In the genomic region with DNA sequence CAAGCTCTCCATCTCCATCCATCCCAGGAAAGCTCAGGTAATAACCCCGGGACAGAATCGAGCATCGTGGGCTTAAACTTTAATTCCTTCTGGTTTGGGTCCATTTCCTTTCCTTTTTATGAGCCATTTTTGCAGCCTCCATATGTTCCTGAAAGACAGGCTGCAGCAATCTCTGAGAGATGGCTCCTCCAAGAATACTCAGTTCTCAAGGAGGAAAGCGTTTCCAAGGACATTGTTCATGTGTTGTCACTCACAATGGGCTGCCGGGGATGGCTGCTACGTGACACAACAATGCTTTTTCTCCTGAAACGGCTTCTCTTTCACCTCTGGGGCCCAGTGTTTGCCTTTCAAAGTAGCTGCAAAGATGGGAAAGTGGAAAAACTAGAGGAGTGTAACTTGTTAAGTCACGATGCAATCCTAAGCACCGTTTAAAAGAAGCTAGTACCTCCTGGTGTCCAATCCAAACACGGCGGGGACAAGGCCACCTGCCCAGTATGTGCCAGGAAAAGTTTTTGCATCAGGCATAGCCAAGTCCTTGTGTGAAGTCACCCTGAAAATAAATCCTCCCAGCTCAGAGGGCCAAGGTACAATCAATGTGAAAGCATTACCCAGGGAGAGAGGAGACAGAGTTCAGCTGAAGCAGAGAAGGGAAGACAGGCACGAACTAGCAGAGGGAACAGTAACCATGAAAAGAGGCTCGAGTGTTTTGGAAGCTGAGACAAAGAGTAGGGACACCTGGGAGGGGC, we compare ENCODE assay signal across 16 mouse cellular contexts.
DNase-seq lines count a peak whose midpoint lies in the region; ATAC-seq and TF ChIP-seq lines count a peak whose summit lies in the region.
"Had no signal": no experiment of that assay in that cellular context is flagged by ENCODE, and none has a peak within 500 bp of the region (broad histone marks: within the 10 kb centered on the region; RNA-seq: fewer than 3 reads in every experiment).

No protein-coding gene starts in this region.

- no peak overlapping the region for H3K9ac ChIP-seq in forebrain, postnatal 0 days
- H3K9ac ChIP-seq: limb, embryonic 15.5 days; lung, embryonic 15.5 days had no signal

- peaks cover 3% of the 10 kb centered on the region; the same call in 1 of the 2 replicates for H3K27me3 ChIP-seq in forebrain, postnatal 0 days (ENCODE audit: insufficient read depth, low read length)
- H3K27me3 ChIP-seq: limb, embryonic 15.5 days; lung, embryonic 15.5 days had no signal

- H3K4me1 ChIP-seq in forebrain, postnatal 0 days (ENCODE audit: insufficient read depth), result no peaks in the 10 kb centered on the region

- H3K27ac ChIP-seq in forebrain, postnatal 0 days (ENCODE audit: low read depth, low read length), result no peak overlapping the region
- H3K27ac ChIP-seq: limb, embryonic 15.5 days; lung, embryonic 15.5 days had no signal

- 34% methylated on average over 13 of the region's 13 CpGs for WGBS in forebrain, postnatal 0 days

- no peak for ATAC-seq in forebrain, postnatal 0 days
- ATAC-seq: intestine, postnatal 0 days had no signal

- peak; percentile 59 for DNase-seq in heart, adult 11 months
- DNase-seq in heart, postnatal 25 days (ENCODE audit: low spot score), result no peak
- peak; percentile 66 for DNase-seq in adrenal gland, adult 2 months
- DNase-seq in embryo, embryonic 10.5 days (ENCODE audit: low spot score), result peak; percentile 23
- DNase-seq in kidney, postnatal 14 days, result peak; percentile 68
- DNase-seq in thymus, postnatal 36 days, result no peak
- no peak for DNase-seq in forebrain, postnatal 0 days
- no peak for DNase-seq in thymus, postnatal 4 days
- DNase-seq: B cell, adult 2 months; cerebellum, adult 9-11 months; heart, adult 18-20 months; heart, postnatal 10 days; thymus, adult 18-20 months had no signal

- H3K4me2 ChIP-seq in forebrain, postnatal 0 days (ENCODE audit: low read depth), result no peak overlapping the region
- H3K4me2 ChIP-seq: limb, embryonic 15.5 days; lung, embryonic 15.5 days had no signal

- TF ChIP-seq CTCF in forebrain, postnatal 0 days (IDR thresholded peaks at IDR 0.05; ENCODE audit: low read depth), result no peak

- no peak overlapping the region for H3K4me3 ChIP-seq in forebrain, postnatal 0 days (ENCODE audit: low read depth, low read length)
- H3K4me3 ChIP-seq: limb, embryonic 15.5 days; lung, embryonic 15.5 days had no signal

- intact Hi-C loops in heart, postnatal 25 days (cut with DNase I), result no loop called here

- H3K36me3 ChIP-seq in forebrain, postnatal 0 days (ENCODE audit: insufficient read depth), result no peaks in the 10 kb centered on the region
- H3K36me3 ChIP-seq: limb, embryonic 15.5 days; lung, embryonic 15.5 days had no signal

- no peaks in the 10 kb centered on the region for H3K9me3 ChIP-seq in forebrain, postnatal 0 days (ENCODE audit: low read length)
- H3K9me3 ChIP-seq: limb, embryonic 15.5 days; lung, embryonic 15.5 days had no signal

Comparison
In these comparisons a context has a peak if more than half of its experiments do, and no peak if none do; other contexts are left out.
1. DNase-seq: peak in heart, adult 11 months (single experiment), adrenal gland, adult 2 months (single experiment), embryo, embryonic 10.5 days (single experiment) and kidney, postnatal 14 days (single experiment); none in heart, postnatal 25 days (single experiment), thymus, postnatal 36 days (0 of 2), forebrain, postnatal 0 days (single experiment) and thymus, postnatal 4 days (single experiment).